Mouse (Mus musculus) gastrocnemius, adult 2 months (tissue): ENCODE data around the gene Dapk1. TPM values are rescaled to one million over a fixed set of nuclear protein-coding genes. Genes with fewer than 3 reads are reported as not detected.
A peak's percentile ranks its signal among the peaks of the same experiment; 100 is the strongest.

Source experiments
- DNase-seq: peaks from one replicate; pipeline ENCODE4 v3.0.0; 2022
- H3K27ac ChIP-seq: fragments of 200-600 bp; 2 replicates; pipeline ENCODE4 v1.8.1; 2022; ENCODE audit warnings: mild to moderate bottlenecking
- H3K4me3 ChIP-seq: fragments of 200-600 bp; 2 replicates; pipeline ENCODE4 v1.8.1; 2022; ENCODE audit warnings: mild to moderate bottlenecking, moderate library complexity
- CTCF ChIP-seq: fragments of 200-600 bp; IDR thresholded peaks from 2 replicates; pipeline ENCODE4 v1.8.1; 2022; ENCODE audit warnings: antibody characterized with exemption, mild to moderate bottlenecking, moderate library complexity
- intact Hi-C: fragments of 180-260 bp; cut with DNase I; formaldehyde crosslinking; loops from one replicate; pipeline ENCODE4 v1.15.1; 2025
- total RNA-seq, 2 experiments: library from RNA; stranded (reverse); gene quantifications; 2 replicates each; pipeline ENCODE4 v1.2.3; 2021

Gene Dapk1
- total RNA-seq, 2 experiments from 2014 or later, result 5.4 to 5.8 TPM

GRCm38 (mm10) chr13:60621411-60621965, 19.7 kb downstream of the Dapk1 start:
- intact Hi-C loops, result no loop called here
- H3K4me3 ChIP-seq, result no peak overlapping the region
- DNase-seq, result no peak
- no peak overlapping the region for H3K27ac ChIP-seq
- TF ChIP-seq CTCF, result no peak

GRCm38 (mm10) chr13:60625581-60625980, 23.8 kb downstream of the Dapk1 start:
- no peak for DNase-seq
- intact Hi-C loops, result no loop called here
- H3K4me3 ChIP-seq, result no peak overlapping the region
- TF ChIP-seq CTCF, result no peak
- H3K27ac ChIP-seq, result no peak overlapping the region

GRCm38 (mm10) chr13:60627843-60628656, 26.3 kb downstream of the Dapk1 start:
- H3K27ac ChIP-seq, result no peak overlapping the region

GRCm38 (mm10) chr13:60628657-60628950, 26.9 kb downstream of the Dapk1 start:
- no peak overlapping the region for H3K27ac ChIP-seq
- no peak for DNase-seq
- intact Hi-C loops, result no loop called here
- H3K4me3 ChIP-seq, result no peak overlapping the region
- TF ChIP-seq CTCF, result no peak

More at GRCm38 (mm10) chr13:60627843-60628656, 26.3 kb downstream of the Dapk1 start:
- no peak for DNase-seq
- no peak for TF ChIP-seq CTCF
- intact Hi-C loops, result no loop called here
- H3K4me3 ChIP-seq, result no peak overlapping the region

GRCm38 (mm10) chr13:60629419-60629818, 27.7 kb downstream of the Dapk1 start:
- TF ChIP-seq CTCF, result no peak
- H3K4me3 ChIP-seq, result no peak overlapping the region
- intact Hi-C loops, result no loop called here
- H3K27ac ChIP-seq, result no peak overlapping the region
- DNase-seq, result no peak

GRCm38 (mm10) chr13:60633945-60634344, 32.2 kb downstream of the Dapk1 start:
- 0 out of 2 replicates have a peak overlapping the region, but pooled peaks have one; percentile 24 for H3K27ac ChIP-seq

GRCm38 (mm10) chr13:60635636-60636035, 33.9 kb downstream of the Dapk1 start:
- no peak for TF ChIP-seq CTCF
- peak; percentile 28 for DNase-seq
- intact Hi-C loops, result no loop called here
- Histone ChIP-seq H3K4me3 (no peak overlapping the region), H3K27ac (no peak overlapping the region)

More at GRCm38 (mm10) chr13:60633945-60634344, 32.2 kb downstream of the Dapk1 start:
- intact Hi-C loops, result no loop called here
- H3K4me3 ChIP-seq, result no peak overlapping the region
- TF ChIP-seq CTCF, result no peak
- DNase-seq, result peak; percentile 41

- intact Hi-C loops, result no loop called here
- Histone ChIP-seq H3K4me3 (no peak overlapping the region), H3K27ac (no peak overlapping the region)
- TF ChIP-seq CTCF, result no peak
- no peak for DNase-seq
These were observed 37.8 kb downstream of the Dapk1 start for GRCm38 (mm10) chr13:60639482-60640055.

- no peak overlapping the region for H3K27ac ChIP-seq
- TF ChIP-seq CTCF, result no peak
These were observed 38.7 kb downstream of the Dapk1 start for GRCm38 (mm10) chr13:60640420-60640819.

GRCm38 (mm10) chr13:60644457-60644889, 42.7 kb downstream of the Dapk1 start:
- DNase-seq, result peak; percentile 33
- intact Hi-C loops, result no loop called here
- H3K27ac ChIP-seq, result peak overlapping the region; percentile 13; the same call in 1 of the 2 replicates
- no peak for TF ChIP-seq CTCF
- H3K4me3 ChIP-seq, result no peak overlapping the region

More at GRCm38 (mm10) chr13:60640420-60640819, 38.7 kb downstream of the Dapk1 start:
- intact Hi-C loops, result no loop called here
- DNase-seq, result no peak
- H3K4me3 ChIP-seq, result no peak overlapping the region

- Histone ChIP-seq H3K4me3 (no peak overlapping the region), H3K27ac (no peak overlapping the region)
- intact Hi-C loops, result no loop called here
- DNase-seq, result no peak
- TF ChIP-seq CTCF, result no peak
These were observed 45.0 kb downstream of the Dapk1 start for GRCm38 (mm10) chr13:60646791-60647190.

- DNase-seq, result no peak
- intact Hi-C loops, result no loop called here
- Histone ChIP-seq H3K27ac (no peak overlapping the region), H3K4me3 (no peak overlapping the region)
- no peak for TF ChIP-seq CTCF
These were observed 46.6 kb downstream of the Dapk1 start for GRCm38 (mm10) chr13:60648350-60648749.

- intact Hi-C loops, result no loop called here
- no peak overlapping the region for H3K4me3 ChIP-seq
- DNase-seq, result no peak
- TF ChIP-seq CTCF, result no peak
- H3K27ac ChIP-seq, result no peak overlapping the region
These were observed 48.3 kb downstream of the Dapk1 start for GRCm38 (mm10) chr13:60650000-60650399.
